Mouse (Mus musculus): ENCODE measurements at regions not wholly inside any gene's neighbourhood (a gene's known extent, or its start where the extent isn't known, plus 50 kb on each side); places are given as distances from the start of the nearest gene placed in this dataset.

GRCm38 (mm10) chr2:115307248-115307647 is 274.3 kb upstream of the BC052040 start:
- DNase-seq (ENCODE audit: low read depth, low spot score), result no peak

GRCm38 (mm10) chr2:115309856-115310631 is 271.5 kb upstream of the BC052040 start:
- no peak for DNase-seq (ENCODE audit: low read depth, low spot score)

- no peak for DNase-seq (ENCODE audit: low read depth, low spot score)
These were observed 263.0 kb upstream of the BC052040 start for GRCm38 (mm10) chr2:115318551-115318950.

- no peak for DNase-seq (ENCODE audit: low read depth, low spot score)
These were observed 258.9 kb upstream of the BC052040 start for GRCm38 (mm10) chr2:115322582-115322981.

DNA sequence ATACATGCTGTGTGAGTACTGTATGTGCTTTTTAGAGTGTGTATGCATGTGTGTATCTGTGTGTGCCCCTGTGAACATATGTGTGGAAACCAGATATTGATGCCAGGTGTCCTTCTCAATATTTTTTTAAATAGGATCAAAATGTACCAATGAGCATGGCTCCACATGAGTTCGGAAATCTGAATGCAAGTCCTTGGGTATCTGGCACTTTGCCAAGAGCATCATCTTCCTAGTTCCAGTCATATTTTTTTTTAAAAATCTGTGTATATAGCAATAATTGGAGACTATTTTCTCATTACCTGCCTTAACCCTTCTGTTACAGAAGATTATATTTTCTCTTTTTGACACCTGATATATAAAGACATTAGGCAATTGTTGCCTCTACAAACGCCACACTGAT is 255.0 kb upstream of the BC052040 start:
- DNase-seq (ENCODE audit: low read depth, low spot score), result no peak

DNA sequence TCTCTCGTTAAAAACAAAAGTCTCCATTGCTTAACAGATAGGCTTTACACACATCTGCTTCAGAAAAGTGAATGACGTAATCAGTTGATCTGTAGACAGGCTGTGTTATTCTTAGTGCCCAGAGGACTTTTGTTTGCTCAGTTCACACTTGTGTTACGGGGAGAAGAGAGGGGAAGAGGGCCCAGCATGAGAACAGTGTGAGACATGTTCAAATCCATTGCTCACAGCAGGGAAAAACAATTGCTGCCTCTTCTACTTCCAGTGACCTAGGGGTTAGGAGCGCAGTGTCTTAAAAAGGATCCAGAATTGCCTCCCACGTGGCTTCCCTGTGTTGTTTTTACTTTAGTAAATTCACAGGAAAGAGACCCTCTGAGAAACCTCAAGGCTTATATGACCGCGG is 243.3 kb upstream of the BC052040 start:
- no peak for DNase-seq (ENCODE audit: low read depth, low spot score)

- no peak for DNase-seq (ENCODE audit: low read depth, low spot score)
These were observed 242.5 kb upstream of the BC052040 start for GRCm38 (mm10) chr2:115339034-115339433.

GRCm38 (mm10) chr2:115342360-115342759 is 239.2 kb upstream of the BC052040 start:
- DNase-seq (ENCODE audit: low read depth, low spot score), result no peak

- DNase-seq (ENCODE audit: low read depth, low spot score), result no peak
These were observed 235.0 kb upstream of the BC052040 start for GRCm38 (mm10) chr2:115346551-115346950.

DNA sequence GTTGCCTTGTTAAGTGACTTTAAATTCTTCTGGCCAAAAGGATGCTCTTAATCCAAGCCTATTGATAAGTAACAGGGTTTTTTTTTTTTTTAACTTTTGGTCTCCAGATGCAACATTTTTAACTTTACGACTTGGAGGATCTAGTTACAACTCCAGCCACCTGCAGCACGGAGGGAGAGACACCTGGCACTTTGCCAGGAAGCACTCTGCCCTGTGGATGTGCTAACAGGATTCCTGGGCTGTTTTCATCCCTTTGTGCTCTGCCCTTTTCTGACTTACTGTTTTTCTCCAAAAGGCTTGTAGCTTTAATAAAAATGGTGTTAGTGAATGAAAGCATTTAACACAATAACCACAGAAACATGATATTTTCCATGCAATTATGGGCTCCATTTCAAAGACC is 233.3 kb upstream of the BC052040 start:
- DNase-seq (ENCODE audit: low read depth, low spot score), result no peak

GRCm38 (mm10) chr2:115371072-115371471 is 210.4 kb upstream of the BC052040 start:
- no peak for DNase-seq (ENCODE audit: low read depth, low spot score)

GRCm38 (mm10) chr2:115375336-115375735 is 206.2 kb upstream of the BC052040 start:
- DNase-seq (ENCODE audit: low read depth, low spot score), result no peak

GRCm38 (mm10) chr2:115384414-115385180 is 196.9 kb upstream of the BC052040 start:
- no peak for DNase-seq (ENCODE audit: low read depth, low spot score)

DNA sequence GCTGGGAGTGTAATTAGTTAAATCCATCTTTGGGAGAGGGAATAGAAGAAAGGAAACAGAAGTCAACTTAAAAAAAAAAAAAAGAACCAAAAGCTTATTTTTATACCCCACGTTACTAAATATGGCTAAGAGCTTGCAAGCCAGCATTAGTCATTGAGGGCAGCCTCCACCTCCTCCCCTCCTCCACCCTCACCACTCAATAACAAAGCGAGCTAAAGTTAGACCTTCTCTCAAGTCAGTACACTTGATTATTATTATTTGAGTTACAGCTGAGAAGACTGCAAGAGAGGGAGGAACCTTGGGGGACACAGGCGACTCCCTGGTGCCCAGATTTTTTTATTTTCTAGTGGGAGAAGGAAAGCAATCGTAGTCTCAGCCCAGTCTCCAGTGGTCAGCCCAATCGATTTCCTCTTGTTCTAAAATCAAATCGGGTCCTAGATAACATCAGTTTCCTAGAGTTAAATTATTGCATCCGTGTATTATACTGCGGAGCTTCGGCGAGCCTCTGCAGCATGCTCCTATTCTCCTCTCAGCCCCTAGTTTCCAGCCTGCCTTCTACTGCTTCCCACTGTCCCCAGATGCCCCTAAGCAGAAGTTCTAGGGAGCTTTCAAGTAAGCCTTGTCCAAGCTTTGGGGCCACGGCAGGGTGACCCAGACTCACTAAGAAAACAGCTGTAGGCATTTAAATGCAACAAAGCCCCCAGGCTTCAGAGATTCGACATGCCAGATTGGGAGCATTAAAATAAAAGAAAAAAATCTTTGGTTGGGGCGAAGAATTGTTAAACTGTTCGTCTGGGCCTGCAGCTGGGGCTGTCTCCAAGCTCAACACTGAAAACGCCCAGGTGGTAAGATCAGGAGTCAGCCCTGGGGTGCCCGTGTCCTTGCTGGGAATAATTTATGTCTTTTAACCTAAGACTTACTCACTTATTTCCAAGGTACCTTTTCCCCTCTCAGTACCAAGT is 196.0 kb upstream of the BC052040 start:
- no peak for DNase-seq (ENCODE audit: low read depth, low spot score)

- DNase-seq (ENCODE audit: low read depth, low spot score), result no peak
These were observed 189.9 kb upstream of the BC052040 start for GRCm38 (mm10) chr2:115391575-115391974.

DNA sequence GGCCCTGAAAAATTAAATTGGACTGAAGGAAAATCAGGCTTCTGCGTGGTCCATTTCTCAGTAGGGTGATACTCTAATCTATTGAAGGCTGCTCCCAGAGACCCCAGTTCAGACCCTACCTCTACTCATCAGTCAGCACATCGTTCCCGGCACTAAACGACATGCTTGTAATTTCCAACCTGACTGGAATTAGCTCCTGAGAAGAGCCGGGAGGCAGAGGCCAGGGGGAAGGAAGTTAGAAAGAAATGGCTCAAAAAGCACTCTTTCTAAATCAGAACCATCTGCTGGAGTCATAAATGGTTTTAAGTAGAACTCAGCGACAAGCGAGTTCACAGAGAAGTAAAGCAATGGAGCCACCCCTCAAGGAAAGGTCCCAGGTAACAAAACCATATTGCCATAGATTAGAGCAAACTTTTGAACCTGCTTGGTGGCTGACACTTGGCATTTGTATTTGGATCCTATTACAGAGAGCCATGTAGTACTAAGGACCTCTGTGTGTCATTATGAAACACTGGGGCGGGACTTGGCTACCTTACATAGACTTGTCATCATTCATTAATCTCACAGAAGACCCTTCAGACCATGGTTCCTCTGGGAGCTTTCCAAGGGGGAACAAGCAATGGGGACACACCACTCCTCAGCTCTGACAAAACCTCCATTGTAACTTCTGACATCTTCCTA is 189.3 kb upstream of the BC052040 start:
- DNase-seq (ENCODE audit: low read depth, low spot score), result no peak

- no peak for DNase-seq (ENCODE audit: low read depth, low spot score)
These were observed 187.4 kb upstream of the BC052040 start for GRCm38 (mm10) chr2:115394091-115394490.

GRCm38 (mm10) chr2:115398550-115398949 is 183.0 kb upstream of the BC052040 start:
- DNase-seq (ENCODE audit: low read depth, low spot score), result no peak

DNA sequence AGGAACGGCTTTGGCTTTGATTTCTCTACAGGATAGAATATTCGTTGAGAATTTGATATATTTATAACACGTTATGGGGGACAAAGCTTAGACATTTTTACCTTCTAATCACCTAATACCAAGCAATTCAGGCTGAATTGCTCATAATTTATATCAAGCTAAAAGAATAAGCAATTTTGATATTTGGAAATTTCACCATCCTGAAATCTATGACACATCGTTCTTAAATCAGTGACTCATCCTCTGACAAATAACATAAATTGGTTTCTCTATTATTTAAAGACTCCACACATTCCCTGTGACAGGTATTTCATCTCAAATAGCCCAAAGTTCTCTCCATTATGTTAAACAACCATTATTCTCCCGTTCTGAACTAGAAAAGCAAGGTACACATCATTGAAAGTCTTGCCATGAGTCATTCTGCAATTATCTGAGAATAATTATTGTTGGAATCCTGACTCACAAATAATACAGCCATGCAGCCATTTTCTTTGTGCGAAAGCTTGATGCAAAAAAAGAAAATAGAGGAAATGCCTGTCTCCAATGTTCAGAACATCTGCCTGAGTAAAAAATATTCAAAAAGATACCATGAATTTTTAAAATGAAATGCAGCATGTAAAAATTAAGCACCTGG is 182.3 kb upstream of the BC052040 start:
- DNase-seq (ENCODE audit: low read depth, low spot score), result no peak

DNA sequence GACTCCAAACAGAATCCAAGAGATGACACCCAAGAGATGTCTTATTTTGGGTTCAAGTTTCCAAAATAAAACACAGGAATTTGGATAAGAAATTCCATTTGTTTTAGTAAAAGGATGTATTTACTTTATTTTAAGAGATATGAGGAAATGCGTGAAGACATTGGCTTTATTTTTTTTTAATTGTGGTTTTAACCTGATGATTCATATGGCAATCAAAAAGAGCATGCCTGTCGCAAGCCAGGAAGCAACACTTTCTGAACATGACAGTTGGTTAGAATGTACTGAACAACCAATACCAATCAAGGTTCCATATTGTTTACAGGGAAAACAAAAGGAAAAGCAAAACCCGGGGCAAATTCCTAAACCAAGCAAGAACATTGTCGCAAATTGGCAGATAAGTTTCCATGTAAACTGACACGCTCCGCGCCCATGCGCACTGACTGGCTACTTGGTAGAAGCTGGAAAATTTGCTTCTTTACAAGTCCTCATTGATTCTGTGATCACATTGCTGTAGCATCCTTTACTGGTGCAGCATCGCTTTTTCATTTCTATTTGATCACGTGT is 181.4 kb upstream of the BC052040 start:
- no peak for DNase-seq (ENCODE audit: low read depth, low spot score)

All from c-Kit-negative CD71-positive TER-119-positive erythroid progenitor cells, embryonic 14.5 days (primary cell).